Comparison of ENCODE assay signal across 8 mouse cellular contexts in genomic region chr19:57452492-57453217, GRCm38 (mm10). TPM values are rescaled to one million over a fixed set of nuclear protein-coding genes. Genes with fewer than 3 reads are reported as not detected.
DNase-seq lines count a peak whose midpoint lies in the region; ATAC-seq and TF ChIP-seq lines count a peak whose summit lies in the region.

Gene Trub1, plus strand, starts transcription at chr19:57452912.

- no peaks in the 10 kb centered on the region for H3K9me3 ChIP-seq in E14TG2a.4 (ENCODE audit: low read length)
- H3K9me3 ChIP-seq in forebrain, embryonic 11.5 days (ENCODE audit: control insufficient read depth, low read length) = no peaks in the 10 kb centered on the region
- H3K9me3 ChIP-seq in heart, embryonic 16.5 days (replicated peaks; ENCODE audit: control insufficient read depth, low read length) = 0 out of 2 replicates have a peak, but pooled peaks cover 3% of the 10 kb centered on the region
- no peaks in the 10 kb centered on the region for H3K9me3 ChIP-seq in liver, embryonic 15.5 days (replicated peaks)
- no peaks in the 10 kb centered on the region for H3K9me3 ChIP-seq in neural tube, embryonic 12.5 days

- peaks cover 2% of the 10 kb centered on the region for H3K36me3 ChIP-seq in E14TG2a.4 (ENCODE audit: insufficient read depth, low read length)
- H3K36me3 ChIP-seq in forebrain, embryonic 11.5 days (ENCODE audit: control insufficient read depth, insufficient read depth, low read length) = no peaks in the 10 kb centered on the region
- H3K36me3 ChIP-seq in heart, embryonic 16.5 days (ENCODE audit: control insufficient read depth, insufficient read depth) = no peaks in the 10 kb centered on the region
- H3K36me3 ChIP-seq in liver, embryonic 15.5 days (replicated peaks) = no peaks in the 10 kb centered on the region
- no peaks in the 10 kb centered on the region for H3K36me3 ChIP-seq in neural tube, embryonic 12.5 days

- 0 out of 2 replicates have a peak, but pooled peaks cover 2% of the 10 kb centered on the region for H3K27me3 ChIP-seq in E14TG2a.4 (ENCODE audit: insufficient read depth, low read length)
- no peaks in the 10 kb centered on the region for H3K27me3 ChIP-seq in forebrain, embryonic 11.5 days (ENCODE audit: control insufficient read depth, insufficient read depth, low read length)
- no peaks in the 10 kb centered on the region for H3K27me3 ChIP-seq in heart, embryonic 16.5 days (ENCODE audit: control insufficient read depth, insufficient read depth, low read length)
- H3K27me3 ChIP-seq in liver, embryonic 15.5 days = no peaks in the 10 kb centered on the region
- no peaks in the 10 kb centered on the region for H3K27me3 ChIP-seq in neural tube, embryonic 12.5 days (replicated peaks)

- no peak within 1 kb of the TSS for H3K27ac ChIP-seq in forebrain, embryonic 11.5 days (ENCODE audit: low read depth, low read length)
- H3K27ac ChIP-seq in heart, embryonic 16.5 days (ENCODE audit: low read length) = peak within 1 kb of the TSS; percentile 44
- 0 out of 2 replicates have a peak within 1 kb of the TSS, but pooled peaks have one; percentile 45 for H3K27ac ChIP-seq in liver, embryonic 15.5 days (replicated peaks)
- no peak within 1 kb of the TSS for H3K27ac ChIP-seq in neural tube, embryonic 12.5 days

- no peak for TF ChIP-seq CTCF in E14TG2a.4 (conservative IDR thresholded peaks at IDR 0.05; ENCODE audit: low read length)

- WGBS in forebrain, embryonic 11.5 days = 5% methylated on average over 26 of the region's 26 CpGs
- WGBS in heart, embryonic 16.5 days = 5% methylated on average over 26 of the region's 26 CpGs
- WGBS in liver, embryonic 15.5 days (ENCODE audit: insufficient replicate concordance) = 4% methylated on average over 26 of the region's 26 CpGs
- WGBS in neural tube, embryonic 12.5 days = 5% methylated on average over 26 of the region's 26 CpGs

- peak; percentile 97 for ATAC-seq in forebrain, embryonic 11.5 days (replicated peaks; ENCODE audit: low FRiP score)
- ATAC-seq in heart, embryonic 16.5 days (replicated peaks; ENCODE audit: extremely low read depth, insufficient read depth, low FRiP score) = peak; percentile 98
- ATAC-seq in liver, embryonic 15.5 days (ENCODE audit: insufficient read depth) = peak; percentile 94
- ATAC-seq in neural tube, embryonic 12.5 days (ENCODE audit: low FRiP score, low read depth) = peak; percentile 97

- H3K4me2 ChIP-seq in forebrain, embryonic 11.5 days (ENCODE audit: low read depth, low read length, severe bottlenecking) = peak within 1 kb of the TSS; percentile 67
- H3K4me2 ChIP-seq in heart, embryonic 16.5 days (ENCODE audit: low read depth, low read length) = peak within 1 kb of the TSS; percentile 72
- peak within 1 kb of the TSS; percentile 75 for H3K4me2 ChIP-seq in liver, embryonic 15.5 days
- H3K4me2 ChIP-seq in neural tube, embryonic 12.5 days (replicated peaks) = peak within 1 kb of the TSS; percentile 71

- peak; percentile 75 for DNase-seq in c-Kit-positive CD71-positive TER-119-negative erythroid progenitor cells, embryonic 14.5 days (ENCODE audit: low read depth)
- peak; percentile 82 for DNase-seq in forebrain, embryonic 11.5 days (ENCODE audit: low spot score)
- DNase-seq in kidney, postnatal 36 days = peak; percentile 88
- peak; percentile 91 for DNase-seq in telencephalon, adult 2 months (ENCODE audit: low read depth, low spot score)

- peak within 1 kb of the TSS; percentile 81 for H3K9ac ChIP-seq in forebrain, embryonic 11.5 days (ENCODE audit: low read length)
- H3K9ac ChIP-seq in heart, embryonic 16.5 days (ENCODE audit: low read length) = peak within 1 kb of the TSS; percentile 77
- peak within 1 kb of the TSS; percentile 65 for H3K9ac ChIP-seq in liver, embryonic 15.5 days
- peak within 1 kb of the TSS; percentile 76 for H3K9ac ChIP-seq in neural tube, embryonic 12.5 days

- H3K4me3 ChIP-seq in E14TG2a.4 (replicated peaks; ENCODE audit: low read length) = peak within 1 kb of the TSS; percentile 93
- peak within 1 kb of the TSS; percentile 82 for H3K4me3 ChIP-seq in forebrain, embryonic 11.5 days (ENCODE audit: low read depth, low read length)
- peak within 1 kb of the TSS; percentile 70 for H3K4me3 ChIP-seq in heart, embryonic 16.5 days (ENCODE audit: low read length)
- peak within 1 kb of the TSS; percentile 79 for H3K4me3 ChIP-seq in liver, embryonic 15.5 days (replicated peaks)
- peak within 1 kb of the TSS; percentile 79 for H3K4me3 ChIP-seq in neural tube, embryonic 12.5 days

- H3K4me1 ChIP-seq in E14TG2a.4 (replicated peaks; ENCODE audit: low read depth, low read length) = peaks cover 21% of the 10 kb centered on the region
- H3K4me1 ChIP-seq in forebrain, embryonic 11.5 days (replicated peaks; ENCODE audit: control insufficient read depth, insufficient read depth, low read length) = peaks cover 8% of the 10 kb centered on the region; the same call in 1 of the 2 replicates
- H3K4me1 ChIP-seq in heart, embryonic 16.5 days (ENCODE audit: control insufficient read depth, insufficient read depth, low read length) = peaks cover 5% of the 10 kb centered on the region
- peaks cover 11% of the 10 kb centered on the region for H3K4me1 ChIP-seq in liver, embryonic 15.5 days (replicated peaks)
- peaks cover 14% of the 10 kb centered on the region for H3K4me1 ChIP-seq in neural tube, embryonic 12.5 days

RNA-seq across cellular contexts. Expression of gene Trub1, which starts in this region (rescaled TPM):
- 16.3 and 22.1 TPM in 2 replicates for polyA plus RNA-seq in forebrain, embryonic 11.5 days (2014; fragmentation: Nextera tagmentation; extraction: Ambion mirVana)
- polyA plus RNA-seq in heart, embryonic 16.5 days (2015; fragmentation: Nextera tagmentation; extraction: Ambion mirVana) = 10.2 and 10.7 TPM in 2 replicates
- polyA plus RNA-seq in liver, embryonic 15.5 days (2015; fragmentation: Nextera tagmentation; extraction: Ambion mirVana) = 7.4 and 8.0 TPM in 2 replicates
- 17.2 and 17.7 TPM in 2 replicates for polyA plus RNA-seq in neural tube, embryonic 12.5 days (2016; fragmentation: Nextera tagmentation; extraction: Ambion mirVana)

Comparison
In these comparisons a context has a peak if more than half of its experiments do, and no peak if none do; other contexts are left out.
1. H3K27ac ChIP-seq: peak in heart, embryonic 16.5 days (single experiment) and liver, embryonic 15.5 days (single experiment); none in forebrain, embryonic 11.5 days (single experiment) and neural tube, embryonic 12.5 days (single experiment).
2. Peak in every context shown above with its lines, with median percentiles within 50 percentile points of each other: H3K4me3 ChIP-seq, DNase-seq, ATAC-seq, H3K4me2 ChIP-seq and H3K9ac ChIP-seq.